Mouse (Mus musculus): ENCODE measurements around the gene Stk11. TPM values are rescaled to one million over a fixed set of nuclear protein-coding genes. Genes with fewer than 3 reads are reported as not detected.

Stk11 gene
- polyA plus RNA-seq, 1 experiment from 2014 or later, result 18.5 TPM

GRCm38 (mm10) chr10:80168038-80168661, 52.5 kb downstream of the Stk11 start:
- Histone ChIP-seq H3K27ac (peak overlapping the region; percentile 99), H3K36me3 (peaks cover 28% of the 10 kb centered on the region), H3K27me3 (no peaks in the 10 kb centered on the region), H3K9me3 (no peaks in the 10 kb centered on the region), H3K4me1 (peaks cover 73% of the 10 kb centered on the region), H3K4me2 (peak overlapping the region; percentile 78), H3K9ac (peak overlapping the region; percentile 98), H3K4me3 (peak overlapping the region; percentile 87)
- peak; percentile 17 for ATAC-seq (ENCODE audit: insufficient number of reproducible peaks, insufficient read depth, low FRiP score, low TSS enrichment, low read depth)
- under 1% methylated on average over 48 of the region's 48 CpGs for WGBS

GRCm38 (mm10) chr10:80169070-80169469, 53.5 kb downstream of the Stk11 start:
- peaks cover 28% of the 10 kb centered on the region for H3K36me3 ChIP-seq
- H3K4me2 ChIP-seq, result peak overlapping the region; percentile 78
- 66% methylated on average over 1 of the region's 1 CpGs for WGBS
- peaks cover 66% of the 10 kb centered on the region for H3K4me1 ChIP-seq
- ATAC-seq (ENCODE audit: insufficient number of reproducible peaks, insufficient read depth, low FRiP score, low TSS enrichment, low read depth), result no peak
- peak overlapping the region; percentile 87 for H3K4me3 ChIP-seq
- H3K27me3 ChIP-seq, result no peaks in the 10 kb centered on the region
- H3K9me3 ChIP-seq, result no peaks in the 10 kb centered on the region
- peak overlapping the region; percentile 99; the same call in 1 of the 2 replicates for H3K27ac ChIP-seq
- H3K9ac ChIP-seq, result peak overlapping the region; percentile 98

- Histone ChIP-seq H3K36me3 (peaks cover 28% of the 10 kb centered on the region), H3K4me3 (no peak overlapping the region), H3K27ac (no peak overlapping the region; the same call in 1 of the 2 replicates), H3K4me1 (peaks cover 61% of the 10 kb centered on the region), H3K27me3 (no peaks in the 10 kb centered on the region), H3K9ac (no peak overlapping the region), H3K9me3 (no peaks in the 10 kb centered on the region), H3K4me2 (0 out of 2 replicates have a peak overlapping the region, but pooled peaks have one; percentile 78)
- ATAC-seq (ENCODE audit: insufficient number of reproducible peaks, insufficient read depth, low FRiP score, low TSS enrichment, low read depth), result no peak
- 92% methylated on average over 7 of the region's 7 CpGs for WGBS
Observed at GRCm38 (mm10) chr10:80169651-80170050, 54.0 kb downstream of the Stk11 start.

GRCm38 (mm10) chr10:80170052-80170451, 54.4 kb downstream of the Stk11 start:
- Histone ChIP-seq H3K9me3 (no peaks in the 10 kb centered on the region), H3K4me3 (no peak overlapping the region), H3K9ac (no peak overlapping the region; the same call in 1 of the 2 replicates), H3K27me3 (no peaks in the 10 kb centered on the region), H3K27ac (no peak overlapping the region; the same call in 1 of the 2 replicates), H3K4me2 (no peak overlapping the region), H3K36me3 (peaks cover 28% of the 10 kb centered on the region), H3K4me1 (peaks cover 57% of the 10 kb centered on the region)
- 94% methylated on average over 16 of the region's 16 CpGs for WGBS
- no peak for ATAC-seq (ENCODE audit: insufficient number of reproducible peaks, insufficient read depth, low FRiP score, low TSS enrichment, low read depth)

GRCm38 (mm10) chr10:80170601-80171021, 55.0 kb downstream of the Stk11 start:
- no peak overlapping the region for H3K9ac ChIP-seq
- no peak overlapping the region for H3K4me2 ChIP-seq
- H3K27ac ChIP-seq, result no peak overlapping the region
- H3K36me3 ChIP-seq, result peaks cover 28% of the 10 kb centered on the region
- 95% methylated on average over 19 of the region's 19 CpGs for WGBS
- H3K27me3 ChIP-seq, result no peaks in the 10 kb centered on the region
- H3K4me1 ChIP-seq, result peaks cover 51% of the 10 kb centered on the region
- no peaks in the 10 kb centered on the region for H3K9me3 ChIP-seq
- no peak for ATAC-seq (ENCODE audit: insufficient number of reproducible peaks, insufficient read depth, low FRiP score, low TSS enrichment, low read depth)
- no peak overlapping the region for H3K4me3 ChIP-seq

GRCm38 (mm10) chr10:80171252-80171651, 55.6 kb downstream of the Stk11 start:
- Histone ChIP-seq H3K27me3 (no peaks in the 10 kb centered on the region), H3K9me3 (no peaks in the 10 kb centered on the region), H3K9ac (no peak overlapping the region), H3K36me3 (peaks cover 28% of the 10 kb centered on the region), H3K4me1 (peaks cover 46% of the 10 kb centered on the region), H3K27ac (0 out of 2 replicates have a peak overlapping the region, but pooled peaks have one; percentile 5), H3K4me2 (no peak overlapping the region), H3K4me3 (no peak overlapping the region)
- no peak for ATAC-seq (ENCODE audit: insufficient number of reproducible peaks, insufficient read depth, low FRiP score, low TSS enrichment, low read depth)
- WGBS, result 94% methylated on average over 15 of the region's 15 CpGs

GRCm38 (mm10) chr10:80171760-80172526, 56.3 kb downstream of the Stk11 start:
- H3K4me1 ChIP-seq, result peaks cover 41% of the 10 kb centered on the region
- H3K36me3 ChIP-seq, result peaks cover 28% of the 10 kb centered on the region
- no peaks in the 10 kb centered on the region for H3K9me3 ChIP-seq
- peak overlapping the region; percentile 71; the same call in 1 of the 2 replicates for H3K9ac ChIP-seq
- peak overlapping the region; percentile 58; the same call in 1 of the 2 replicates for H3K4me3 ChIP-seq
- WGBS, result 86% methylated on average over 45 of the region's 45 CpGs
- ATAC-seq (ENCODE audit: insufficient number of reproducible peaks, insufficient read depth, low FRiP score, low TSS enrichment, low read depth), result no peak
- H3K27me3 ChIP-seq, result no peaks in the 10 kb centered on the region
- H3K27ac ChIP-seq, result peak overlapping the region; percentile 78
- H3K4me2 ChIP-seq, result peak overlapping the region; percentile 70

GRCm38 (mm10) chr10:80172527-80173292, 57.1 kb downstream of the Stk11 start, which contains the start of gene 1600002K03Rik:
Gene 1600002K03Rik, plus strand, starts transcription at chr10:80172944.
- Histone ChIP-seq H3K9me3 (no peaks in the 10 kb centered on the region), H3K4me3 (peak within 1 kb of the TSS; percentile 58), H3K27ac (peak within 1 kb of the TSS; percentile 78), H3K4me2 (peak within 1 kb of the TSS; percentile 70), H3K27me3 (no peaks in the 10 kb centered on the region), H3K36me3 (peaks cover 28% of the 10 kb centered on the region), H3K4me1 (peaks cover 38% of the 10 kb centered on the region), H3K9ac (peak within 1 kb of the TSS; percentile 71)
- WGBS, result 10% methylated on average over 35 of the region's 35 CpGs
- peak; percentile 53; the same call in 1 of the 2 replicates for ATAC-seq (ENCODE audit: insufficient number of reproducible peaks, insufficient read depth, low FRiP score, low TSS enrichment, low read depth)

GRCm38 (mm10) chr10:80173358-80173757, 57.8 kb downstream of the Stk11 start:
- no peaks in the 10 kb centered on the region for H3K27me3 ChIP-seq
- H3K4me3 ChIP-seq, result peak overlapping the region; percentile 58
- no peak for ATAC-seq (ENCODE audit: insufficient number of reproducible peaks, insufficient read depth, low FRiP score, low TSS enrichment, low read depth)
- peak overlapping the region; percentile 70 for H3K4me2 ChIP-seq
- peaks cover 28% of the 10 kb centered on the region for H3K36me3 ChIP-seq
- H3K9ac ChIP-seq, result peak overlapping the region; percentile 71
- H3K27ac ChIP-seq, result peak overlapping the region; percentile 78
- no peaks in the 10 kb centered on the region for H3K9me3 ChIP-seq
- peaks cover 38% of the 10 kb centered on the region for H3K4me1 ChIP-seq
- WGBS, result 7% methylated on average over 11 of the region's 11 CpGs

GRCm38 (mm10) chr10:80173955-80174640, 58.5 kb downstream of the Stk11 start:
- peak overlapping the region; percentile 22; the same call in 1 of the 2 replicates for H3K27ac ChIP-seq
- ATAC-seq (ENCODE audit: insufficient number of reproducible peaks, insufficient read depth, low FRiP score, low TSS enrichment, low read depth), result no peak
- H3K4me2 ChIP-seq, result no peak overlapping the region
- no peak overlapping the region for H3K4me3 ChIP-seq
- H3K9me3 ChIP-seq, result no peaks in the 10 kb centered on the region
- no peaks in the 10 kb centered on the region for H3K27me3 ChIP-seq
- H3K4me1 ChIP-seq, result peaks cover 31% of the 10 kb centered on the region
- peaks cover 28% of the 10 kb centered on the region for H3K36me3 ChIP-seq
- WGBS, result 85% methylated on average over 10 of the region's 10 CpGs
- H3K9ac ChIP-seq, result 0 out of 2 replicates have a peak overlapping the region, but pooled peaks have one; percentile 21

All from embryonic facial prominence, embryonic 13.5 days (tissue).